Mouse (Mus musculus): ENCODE measurements around the gene Aarsd1. TPM values are rescaled to one million over a fixed set of nuclear protein-coding genes. Genes with fewer than 3 reads are reported as not detected.
"Not testable (repeated sequence)": the region's sequence is repeated elsewhere in the genome, so short reads cannot be mapped to it uniquely, and the experiment has no call there.

The Aarsd1 gene
- polyA plus RNA-seq, 1 experiment from 2014 or later: 97.5 TPM

- H3K36me3 ChIP-seq (ENCODE audit: control insufficient read depth, insufficient read depth, low read length); H3K9ac ChIP-seq (ENCODE audit: low read depth, low read length); ATAC-seq (ENCODE audit: low FRiP score); H3K4me1 ChIP-seq (replicated peaks; ENCODE audit: control insufficient read depth, insufficient read depth, low read length); H3K4me3 ChIP-seq (ENCODE audit: low read depth, low read length); DNase-seq (ENCODE audit: low spot score); H3K27me3 ChIP-seq (ENCODE audit: control insufficient read depth, insufficient read depth, low read length); H3K9me3 ChIP-seq (ENCODE audit: control insufficient read depth, low read length); H3K27ac ChIP-seq (ENCODE audit: low read depth, low read length); H3K4me2 ChIP-seq (replicated peaks; ENCODE audit: low read depth, low read length): not testable (repeated sequence)
- 95% methylated on average over 8 of the region's 8 CpGs for WGBS
Measured at GRCm38 (mm10) chr11:101378196-101378595, 39.2 kb downstream of the Aarsd1 start.

- Histone ChIP-seq H3K9ac (ENCODE audit: low read depth, low read length) (no peak overlapping the region), H3K4me2 (replicated peaks; ENCODE audit: low read depth, low read length) (no peak overlapping the region), H3K27me3 (ENCODE audit: control insufficient read depth, insufficient read depth, low read length) (no peaks in the 10 kb centered on the region), H3K4me3 (ENCODE audit: low read depth, low read length) (no peak overlapping the region), H3K4me1 (replicated peaks; ENCODE audit: control insufficient read depth, insufficient read depth, low read length) (no peaks in the 10 kb centered on the region), H3K36me3 (ENCODE audit: control insufficient read depth, insufficient read depth, low read length) (no peaks in the 10 kb centered on the region), H3K27ac (ENCODE audit: low read depth, low read length) (no peak overlapping the region), H3K9me3 (ENCODE audit: control insufficient read depth, low read length) (no peaks in the 10 kb centered on the region)
- WGBS: 81% methylated on average over 7 of the region's 7 CpGs
- ATAC-seq (ENCODE audit: low FRiP score) (no peak), DNase-seq (ENCODE audit: low spot score) (no peak)
Measured at GRCm38 (mm10) chr11:101374421-101374938, 42.9 kb downstream of the Aarsd1 start.

GRCm38 (mm10) chr11:101370141-101370540 lies 47.3 kb downstream of the Aarsd1 start:
- no peak overlapping the region for H3K4me2 ChIP-seq (replicated peaks; ENCODE audit: low read depth, low read length)
- no peaks in the 10 kb centered on the region for H3K27me3 ChIP-seq (ENCODE audit: control insufficient read depth, insufficient read depth, low read length)
- H3K27ac ChIP-seq (ENCODE audit: low read depth, low read length): no peak overlapping the region
- H3K36me3 ChIP-seq (ENCODE audit: control insufficient read depth, insufficient read depth, low read length): no peaks in the 10 kb centered on the region
- H3K4me1 ChIP-seq (replicated peaks; ENCODE audit: control insufficient read depth, insufficient read depth, low read length): no peaks in the 10 kb centered on the region
- no peak overlapping the region for H3K9ac ChIP-seq (ENCODE audit: low read depth, low read length)
- no peaks in the 10 kb centered on the region for H3K9me3 ChIP-seq (ENCODE audit: control insufficient read depth, low read length)
- no peak overlapping the region for H3K4me3 ChIP-seq (ENCODE audit: low read depth, low read length)
- 67% methylated on average over 5 of the region's 5 CpGs for WGBS
- DNase-seq (ENCODE audit: low spot score) (no peak), ATAC-seq (ENCODE audit: low FRiP score) (no peak)

GRCm38 (mm10) chr11:101367326-101367935 lies 50.0 kb downstream of the Aarsd1 start, which contains the start of gene G6pc:
Gene G6pc, plus strand, starts transcription at chr11:101367561.
- Histone ChIP-seq H3K27ac (ENCODE audit: low read depth, low read length) (no peak within 1 kb of the TSS), H3K4me3 (ENCODE audit: low read depth, low read length) (no peak within 1 kb of the TSS), H3K9me3 (ENCODE audit: control insufficient read depth, low read length) (no peaks in the 10 kb centered on the region), H3K27me3 (ENCODE audit: control insufficient read depth, insufficient read depth, low read length) (no peaks in the 10 kb centered on the region), H3K36me3 (ENCODE audit: control insufficient read depth, insufficient read depth, low read length) (no peaks in the 10 kb centered on the region), H3K9ac (ENCODE audit: low read depth, low read length) (no peak within 1 kb of the TSS), H3K4me1 (replicated peaks; ENCODE audit: control insufficient read depth, insufficient read depth, low read length) (no peaks in the 10 kb centered on the region), H3K4me2 (replicated peaks; ENCODE audit: low read depth, low read length) (no peak within 1 kb of the TSS)
- no peak for DNase-seq (ENCODE audit: low spot score)
- 86% methylated on average over 8 of the region's 8 CpGs for WGBS
- no peak for ATAC-seq (ENCODE audit: low FRiP score)

- no peak for ATAC-seq (ENCODE audit: low FRiP score)
- Histone ChIP-seq H3K9ac (ENCODE audit: low read depth, low read length) (no peak overlapping the region), H3K4me1 (replicated peaks; ENCODE audit: control insufficient read depth, insufficient read depth, low read length) (no peaks in the 10 kb centered on the region), H3K4me3 (ENCODE audit: low read depth, low read length) (no peak overlapping the region), H3K27me3 (ENCODE audit: control insufficient read depth, insufficient read depth, low read length) (no peaks in the 10 kb centered on the region), H3K4me2 (replicated peaks; ENCODE audit: low read depth, low read length) (no peak overlapping the region), H3K36me3 (ENCODE audit: control insufficient read depth, insufficient read depth, low read length) (no peaks in the 10 kb centered on the region), H3K27ac (ENCODE audit: low read depth, low read length) (no peak overlapping the region), H3K9me3 (ENCODE audit: control insufficient read depth, low read length) (no peaks in the 10 kb centered on the region)
- DNase-seq (ENCODE audit: low spot score): no peak
- 80% methylated on average over 5 of the region's 5 CpGs for WGBS
Measured at GRCm38 (mm10) chr11:101364531-101364931, 52.9 kb downstream of the Aarsd1 start.

GRCm38 (mm10) chr11:101360651-101361113 lies 56.7 kb downstream of the Aarsd1 start:
- Histone ChIP-seq H3K4me2 (replicated peaks; ENCODE audit: low read depth, low read length) (no peak overlapping the region), H3K4me1 (replicated peaks; ENCODE audit: control insufficient read depth, insufficient read depth, low read length) (no peaks in the 10 kb centered on the region), H3K36me3 (ENCODE audit: control insufficient read depth, insufficient read depth, low read length) (no peaks in the 10 kb centered on the region), H3K27me3 (ENCODE audit: control insufficient read depth, insufficient read depth, low read length) (no peaks in the 10 kb centered on the region), H3K9me3 (ENCODE audit: control insufficient read depth, low read length) (no peaks in the 10 kb centered on the region), H3K9ac (ENCODE audit: low read depth, low read length) (no peak overlapping the region), H3K4me3 (ENCODE audit: low read depth, low read length) (no peak overlapping the region), H3K27ac (ENCODE audit: low read depth, low read length) (no peak overlapping the region)
- no peak for ATAC-seq (ENCODE audit: low FRiP score)
- no peak for DNase-seq (ENCODE audit: low spot score)
- WGBS: 58% methylated on average over 3 of the region's 3 CpGs

GRCm38 (mm10) chr11:101359776-101360175 lies 57.6 kb downstream of the Aarsd1 start:
- Histone ChIP-seq H3K4me1 (replicated peaks; ENCODE audit: control insufficient read depth, insufficient read depth, low read length) (no peaks in the 10 kb centered on the region), H3K27ac (ENCODE audit: low read depth, low read length) (no peak overlapping the region), H3K4me3 (ENCODE audit: low read depth, low read length) (no peak overlapping the region), H3K27me3 (ENCODE audit: control insufficient read depth, insufficient read depth, low read length) (no peaks in the 10 kb centered on the region), H3K4me2 (replicated peaks; ENCODE audit: low read depth, low read length) (no peak overlapping the region), H3K9ac (ENCODE audit: low read depth, low read length) (no peak overlapping the region), H3K9me3 (ENCODE audit: control insufficient read depth, low read length) (no peaks in the 10 kb centered on the region), H3K36me3 (ENCODE audit: control insufficient read depth, insufficient read depth, low read length) (no peaks in the 10 kb centered on the region)
- 75% methylated on average over 9 of the region's 9 CpGs for WGBS
- DNase-seq (ENCODE audit: low spot score): no peak
- no peak for ATAC-seq (ENCODE audit: low FRiP score)

- no peak overlapping the region for H3K4me2 ChIP-seq (replicated peaks; ENCODE audit: low read depth, low read length)
- WGBS: 78% methylated on average over 3 of the region's 3 CpGs
- no peak for DNase-seq (ENCODE audit: low spot score)
- no peak for ATAC-seq (ENCODE audit: low FRiP score)
- no peaks in the 10 kb centered on the region for H3K4me1 ChIP-seq (replicated peaks; ENCODE audit: control insufficient read depth, insufficient read depth, low read length)
- H3K9me3 ChIP-seq (ENCODE audit: control insufficient read depth, low read length): no peaks in the 10 kb centered on the region
- no peak overlapping the region for H3K9ac ChIP-seq (ENCODE audit: low read depth, low read length)
- no peaks in the 10 kb centered on the region for H3K36me3 ChIP-seq (ENCODE audit: control insufficient read depth, insufficient read depth, low read length)
- H3K27me3 ChIP-seq (ENCODE audit: control insufficient read depth, insufficient read depth, low read length): no peaks in the 10 kb centered on the region
- no peak overlapping the region for H3K4me3 ChIP-seq (ENCODE audit: low read depth, low read length)
- no peak overlapping the region for H3K27ac ChIP-seq (ENCODE audit: low read depth, low read length)
Measured at GRCm38 (mm10) chr11:101357505-101358182, 59.8 kb downstream of the Aarsd1 start.
